ENCODE assay signal across 18 mouse cellular contexts in the genomic region with DNA sequence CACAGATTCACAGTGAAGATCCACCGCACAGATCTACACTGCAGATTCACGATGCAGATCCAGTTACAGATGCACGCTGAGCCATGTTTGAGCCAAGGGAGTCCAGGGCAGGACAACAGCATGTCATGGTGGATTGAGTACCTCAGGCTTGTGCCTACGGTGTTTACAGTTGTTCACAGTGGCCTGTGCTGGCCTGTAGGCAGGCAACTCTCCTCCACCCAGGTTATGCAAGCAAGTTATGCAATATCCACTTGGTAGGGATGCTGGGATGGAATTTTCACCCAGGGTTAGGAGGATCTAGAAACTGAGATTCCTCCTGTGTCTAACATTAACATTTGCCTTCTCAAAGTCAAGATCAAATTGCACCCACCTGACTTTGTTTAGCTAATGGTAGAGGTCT. TPM values are rescaled to one million over a fixed set of nuclear protein-coding genes. Genes with fewer than 3 reads are reported as not detected.
"Had no signal": no experiment of that assay in that cellular context is flagged by ENCODE, and none has a peak within 500 bp of the region (broad histone marks: within the 10 kb centered on the region; RNA-seq: fewer than 3 reads in every experiment).

No protein-coding gene starts in this region.

- H3K9ac ChIP-seq: limb, embryonic 15.5 days; lung, embryonic 15.5 days; midbrain, embryonic 13.5 days; neural tube, embryonic 15.5 days had no signal

- H3K4me3 ChIP-seq: limb, embryonic 15.5 days; lung, embryonic 15.5 days; midbrain, embryonic 13.5 days; myocyte; neural tube, embryonic 15.5 days had no signal

- H3K9me3 ChIP-seq: limb, embryonic 15.5 days; lung, embryonic 15.5 days; midbrain, embryonic 13.5 days; neural tube, embryonic 15.5 days had no signal

- H3K27ac ChIP-seq: hindbrain, postnatal 0 days; kidney, postnatal 0 days; limb, embryonic 15.5 days; lung, embryonic 15.5 days; midbrain, embryonic 13.5 days; neural tube, embryonic 15.5 days had no signal

- H3K4me2 ChIP-seq: limb, embryonic 15.5 days; lung, embryonic 15.5 days; midbrain, embryonic 13.5 days; neural tube, embryonic 15.5 days had no signal

- H3K27me3 ChIP-seq: limb, embryonic 15.5 days; lung, embryonic 15.5 days; midbrain, embryonic 13.5 days; neural tube, embryonic 15.5 days had no signal

- DNase-seq: kidney, adult 11 months; kidney, adult 9 months; kidney, postnatal 36 days; layer of hippocampus, adult 9-11 months; layer of hippocampus, postnatal 36 days; spleen, adult 18-20 months; thymus, adult 18-20 months; thymus, postnatal 25 days had no signal

- H3K36me3 ChIP-seq: limb, embryonic 15.5 days; lung, embryonic 15.5 days; midbrain, embryonic 13.5 days; neural tube, embryonic 15.5 days had no signal

- ATAC-seq: hindbrain, postnatal 0 days; midbrain, embryonic 13.5 days had no signal

RNA-seq across cellular contexts. Expression of gene Pimreg, which starts 40.8 kb away (rescaled TPM):
- total RNA-seq: layer of hippocampus, adult 18-20 months had no signal

RNA-seq across cellular contexts. Expression of gene Aipl1, which starts 45.3 kb away (rescaled TPM):
- total RNA-seq: hindbrain, postnatal 0 days; layer of hippocampus, adult 18-20 months; layer of hippocampus, postnatal 36 days had no signal
- polyA plus RNA-seq: stomach, embryonic 14.5 days had no signal

RNA-seq across cellular contexts. Expression of gene Pitpnm3, which starts 53.0 kb away (rescaled TPM):
- total RNA-seq: megakaryocyte progenitor cell, adult 5-6 weeks had no signal
